Mouse (Mus musculus): Measurements from ENCODE around the gene Calhm6.
A peak's percentile ranks its signal among the peaks of the same experiment; 100 is the strongest.

The Calhm6 gene

DNA sequence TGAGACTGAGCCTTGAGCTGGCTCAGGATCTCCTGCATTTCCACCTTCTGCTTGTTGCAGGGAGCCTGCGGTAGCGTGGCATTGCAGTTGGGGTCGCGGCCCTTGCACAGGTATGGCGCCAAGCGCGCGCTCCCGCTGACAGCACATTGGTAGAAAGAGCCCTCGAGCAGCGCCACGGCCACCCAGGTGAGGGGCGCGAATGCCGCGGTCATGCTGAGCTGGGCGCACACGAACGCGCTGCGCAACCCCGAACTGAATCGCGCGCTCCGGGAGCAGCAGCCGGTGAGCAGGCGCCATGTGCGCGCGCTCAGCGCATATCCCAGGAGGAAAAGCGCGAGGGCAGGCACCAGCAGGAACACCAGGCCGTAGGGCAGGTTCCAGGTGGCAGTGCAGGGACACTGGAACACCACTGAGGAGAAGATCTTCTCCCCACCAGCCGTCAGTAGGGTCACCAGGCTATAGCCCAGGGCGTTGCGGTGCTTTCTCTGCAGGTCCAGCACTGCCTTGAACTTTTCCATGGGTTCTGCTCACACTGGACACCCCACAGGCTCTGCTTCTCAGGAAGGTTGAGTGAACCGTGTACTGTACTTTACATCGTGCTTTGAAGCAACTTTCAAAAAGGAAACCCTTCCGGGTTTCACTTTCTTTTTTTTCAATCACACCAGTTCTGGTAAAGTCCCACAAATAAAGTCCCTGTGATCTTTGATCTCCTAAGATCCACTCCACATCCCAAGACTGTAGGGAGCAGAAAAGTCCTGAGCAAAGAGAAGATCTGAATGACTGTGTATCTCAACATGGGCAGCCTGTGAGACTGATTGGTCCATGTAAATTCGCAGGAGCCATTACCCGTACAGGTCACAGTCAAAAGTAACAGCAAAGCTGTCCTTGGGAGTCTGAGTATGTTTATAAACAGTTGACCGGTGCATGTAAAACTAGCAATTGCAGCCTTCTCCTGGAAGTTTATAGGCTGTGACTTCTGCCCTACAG, at the start of gene Calhm6:
Gene Calhm6 (minus strand): TSS at position 593 of the 987 bp plus-strand sequence.
- DNase-seq (ENCODE audit: extremely low read depth, low read depth, low spot score), result no peak

DNA sequence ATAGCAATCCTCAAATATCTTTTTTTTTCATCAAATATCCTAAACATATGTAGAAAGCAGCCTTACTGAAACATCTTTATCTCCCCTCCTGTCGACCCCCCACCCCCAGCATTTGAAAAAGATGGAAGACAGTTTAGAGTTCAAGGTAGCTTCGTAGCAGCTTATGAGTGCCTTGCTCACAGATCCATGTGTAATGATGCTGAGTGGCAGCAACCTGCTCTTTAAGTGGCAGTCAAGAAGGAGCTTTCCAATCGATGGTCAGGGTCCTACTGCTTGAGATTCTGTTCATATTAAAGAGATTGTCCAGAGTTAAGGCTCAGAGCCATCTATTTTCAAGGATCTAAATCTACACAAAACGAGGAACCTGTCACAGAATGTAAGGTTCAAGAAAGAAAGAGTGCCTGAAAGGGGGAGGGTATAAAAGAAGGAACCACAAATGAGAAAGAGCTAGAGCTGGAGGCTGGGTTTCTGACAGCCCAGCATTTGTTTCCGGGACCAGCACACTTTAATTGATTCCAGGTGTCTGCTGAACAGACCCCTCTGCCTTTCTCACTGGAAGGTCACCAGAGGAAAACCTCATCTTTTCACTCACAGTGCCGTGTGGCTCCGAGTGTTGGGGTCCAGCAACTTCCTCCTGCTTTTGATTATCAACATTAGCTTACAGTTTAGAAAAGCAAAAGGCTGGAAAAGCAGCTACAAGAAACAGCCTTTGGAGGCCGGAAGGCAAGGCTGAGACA, 48.3 kb upstream of the Calhm6 start:
- no peak for DNase-seq (ENCODE audit: extremely low read depth, low read depth, low spot score)

GRCm38 (mm10) chr10:34172663-34173282, 45.0 kb upstream of the Calhm6 start:
- DNase-seq (ENCODE audit: extremely low read depth, low read depth, low spot score), result no peak

- no peak for DNase-seq (ENCODE audit: extremely low read depth, low read depth, low spot score)
Measured at GRCm38 (mm10) chr10:34171660-34172059, 43.9 kb upstream of the Calhm6 start.

DNA sequence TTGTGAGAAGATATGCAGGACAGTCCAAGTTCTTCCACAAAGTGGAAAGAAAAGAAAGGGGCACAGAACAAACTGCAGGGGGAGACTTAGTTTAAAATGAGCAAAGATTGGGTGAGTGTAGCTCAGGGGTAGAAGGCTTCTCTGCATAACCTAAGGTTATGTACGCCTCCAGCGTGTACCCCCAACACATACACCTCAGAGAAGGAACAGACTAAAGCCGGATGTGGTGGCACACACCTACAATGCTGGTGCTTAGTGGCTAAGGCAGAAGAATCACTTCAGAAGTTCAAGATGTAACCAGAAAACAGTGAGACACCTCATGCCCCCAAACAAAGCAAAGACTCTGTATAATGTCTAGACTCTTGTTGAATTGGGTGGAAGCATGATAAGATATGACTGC, 43.4 kb upstream of the Calhm6 start:
- DNase-seq (ENCODE audit: extremely low read depth, low read depth, low spot score), result no peak

GRCm38 (mm10) chr10:34166971-34167370, 39.2 kb upstream of the Calhm6 start:
- no peak for DNase-seq (ENCODE audit: extremely low read depth, low read depth, low spot score)

DNA sequence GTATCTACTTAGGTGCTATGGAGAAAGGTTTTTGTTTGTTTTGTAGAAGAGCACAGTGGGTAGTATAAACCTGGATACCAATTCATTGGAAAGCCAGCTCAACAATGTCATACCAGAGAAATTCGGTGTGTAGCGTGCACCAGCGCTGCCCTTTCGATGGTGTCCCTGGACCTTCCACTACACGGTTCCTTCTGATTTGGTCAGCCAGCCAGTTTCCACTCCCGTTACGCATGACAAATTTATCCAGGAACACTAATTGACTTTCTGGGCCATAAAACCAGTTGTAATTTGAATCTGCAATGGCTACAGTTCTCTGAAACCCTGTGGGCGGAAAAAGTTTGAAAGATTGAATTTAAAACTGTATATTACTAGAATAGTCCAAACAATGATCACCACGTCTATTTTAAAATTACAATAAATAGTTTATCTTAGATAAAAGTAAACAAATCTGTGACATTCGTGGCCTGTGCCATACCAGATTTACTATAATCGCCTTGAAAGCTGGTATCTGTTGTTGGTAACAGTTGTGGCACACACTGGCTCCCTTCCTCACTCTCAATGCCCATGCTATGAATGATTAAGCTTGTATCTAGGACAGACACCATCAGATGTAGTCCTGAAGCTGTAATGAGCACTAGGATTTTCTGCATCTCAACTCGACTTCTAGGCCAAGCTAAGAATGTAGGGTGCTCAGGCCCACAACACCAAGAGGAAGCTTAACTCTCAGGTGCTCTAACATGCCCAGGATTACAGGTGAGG, 28.2 kb upstream of the Calhm6 start:
- DNase-seq (ENCODE audit: extremely low read depth, low read depth, low spot score), result no peak

DNA sequence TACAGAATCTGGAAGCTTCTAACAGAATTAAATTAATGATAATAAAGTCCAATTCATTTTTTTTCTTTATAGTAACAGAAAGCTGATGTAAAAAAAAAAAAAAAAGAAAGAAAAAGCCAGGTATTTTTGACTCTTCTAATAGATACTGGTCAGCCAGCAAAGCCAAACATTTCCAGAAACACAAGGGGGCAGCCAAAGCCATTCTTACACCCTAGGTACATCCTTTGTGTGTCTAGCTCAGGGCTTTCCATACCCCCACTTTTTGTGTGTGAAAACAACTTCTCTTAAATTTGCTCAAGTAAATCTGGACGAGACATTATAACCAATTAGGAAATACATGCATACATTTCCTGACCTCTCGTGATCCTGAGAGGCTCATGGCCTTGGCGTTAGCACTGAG, 24.0 kb upstream of the Calhm6 start:
- DNase-seq (ENCODE audit: extremely low read depth, low read depth, low spot score), result no peak

- DNase-seq (ENCODE audit: extremely low read depth, low read depth, low spot score), result no peak
Measured at GRCm38 (mm10) chr10:34150454-34150853, 22.7 kb upstream of the Calhm6 start.

GRCm38 (mm10) chr10:34149772-34150171, 22.0 kb upstream of the Calhm6 start:
- DNase-seq (ENCODE audit: extremely low read depth, low read depth, low spot score), result no peak

- no peak for DNase-seq (ENCODE audit: extremely low read depth, low read depth, low spot score)
Measured at GRCm38 (mm10) chr10:34141693-34142092, 13.9 kb upstream of the Calhm6 start.

DNA sequence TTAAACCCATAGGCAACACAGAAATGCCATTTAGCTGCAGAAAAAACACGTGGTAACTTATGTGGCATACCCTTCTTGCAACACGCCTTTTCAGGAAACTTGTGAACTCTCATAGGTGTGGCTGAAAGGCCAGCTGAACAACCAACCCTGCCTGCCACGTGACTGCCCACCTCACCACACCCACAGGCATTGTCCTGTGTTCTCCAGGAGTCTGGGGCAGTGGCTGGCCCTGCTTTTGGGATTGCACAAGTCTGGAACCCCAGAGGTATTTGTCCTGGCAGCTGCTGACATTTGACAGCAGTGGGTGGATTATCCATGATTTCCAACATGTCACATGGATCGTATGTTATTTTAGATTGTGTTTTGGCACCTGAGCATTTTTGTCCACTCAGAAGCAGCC, 12.0 kb upstream of the Calhm6 start:
- peak; percentile 93 for DNase-seq (ENCODE audit: extremely low read depth, low read depth, low spot score)

- DNase-seq (ENCODE audit: extremely low read depth, low read depth, low spot score), result no peak
Measured at GRCm38 (mm10) chr10:34138027-34138426, 10.2 kb upstream of the Calhm6 start.

DNA sequence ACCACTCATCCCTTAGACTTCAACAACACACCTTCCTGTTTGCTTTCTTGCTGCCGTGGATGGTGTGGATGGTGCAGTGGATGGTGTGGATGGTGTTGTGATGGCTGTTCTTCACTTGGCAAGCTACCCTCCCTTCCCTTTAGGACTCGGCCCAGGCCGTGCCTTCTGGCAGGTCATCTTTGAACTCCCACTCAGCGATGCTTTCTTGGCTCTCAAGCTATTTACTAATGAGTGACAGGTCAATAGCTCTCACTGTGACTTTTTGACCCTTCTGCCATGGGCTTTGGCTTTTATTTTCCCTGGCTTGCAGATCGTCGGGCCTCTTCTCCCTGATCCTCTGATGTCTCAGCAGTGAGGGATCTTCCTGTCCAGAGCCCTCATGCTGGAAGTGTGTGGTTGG, 8.6 kb upstream of the Calhm6 start:
- no peak for DNase-seq (ENCODE audit: extremely low read depth, low read depth, low spot score)

DNA sequence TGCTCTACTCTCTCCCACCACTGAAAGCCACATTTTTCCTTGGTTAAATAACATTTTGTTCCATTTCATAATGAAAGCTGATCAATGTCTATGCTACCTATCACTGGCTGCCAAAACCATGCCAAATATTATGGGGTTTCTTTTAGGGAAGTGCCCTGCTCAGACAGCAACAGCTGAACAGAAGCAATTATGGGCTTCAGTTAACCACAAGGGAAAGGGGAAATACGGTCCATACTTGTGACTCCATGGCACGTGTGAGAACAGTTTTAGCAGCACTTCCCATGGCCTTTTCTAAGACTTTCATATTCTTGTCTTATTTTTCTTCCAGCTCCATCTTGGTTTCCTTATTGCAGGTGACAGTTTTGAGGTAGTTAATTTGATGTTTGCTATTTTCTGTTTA, 3.6 kb upstream of the Calhm6 start:
- no peak for DNase-seq (ENCODE audit: extremely low read depth, low read depth, low spot score)

- no peak for DNase-seq (ENCODE audit: extremely low read depth, low read depth, low spot score)
Measured at GRCm38 (mm10) chr10:34128391-34128790, 607 bp upstream of the Calhm6 start.

DNA sequence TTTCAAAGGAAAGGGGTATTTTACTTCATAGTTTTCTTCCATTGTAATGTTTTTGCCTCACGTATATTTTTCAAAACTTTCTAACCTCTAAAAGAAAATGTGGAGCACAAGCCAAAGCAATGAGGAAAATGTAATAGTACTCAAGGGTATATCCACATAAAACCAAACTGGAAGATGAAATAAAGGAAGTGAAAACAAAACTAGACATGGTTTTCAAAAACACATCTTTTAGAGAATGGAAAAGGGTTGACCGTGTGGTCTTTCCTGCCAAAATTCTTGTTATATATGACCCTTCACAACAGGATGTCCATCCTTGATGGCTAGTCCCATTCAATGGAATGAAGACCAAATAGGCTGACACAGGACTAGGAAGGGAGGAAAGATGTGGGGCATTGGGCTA, 9.4 kb downstream of the Calhm6 start:
- DNase-seq (ENCODE audit: extremely low read depth, low read depth, low spot score), result no peak

- DNase-seq (ENCODE audit: extremely low read depth, low read depth, low spot score), result no peak
Measured at GRCm38 (mm10) chr10:34117770-34118169, 10.0 kb downstream of the Calhm6 start.

- DNase-seq (ENCODE audit: extremely low read depth, low read depth, low spot score), result no peak
Measured at GRCm38 (mm10) chr10:34117131-34117530, 10.7 kb downstream of the Calhm6 start.

GRCm38 (mm10) chr10:34111964-34112738, 15.6 kb downstream of the Calhm6 start:
- DNase-seq (ENCODE audit: extremely low read depth, low read depth, low spot score), result no peak
